Mouse (Mus musculus) embryonic fibroblast, embryonic 13.5 days (primary cell): ENCODE results near the gene Eef1akmt3. TPM values are rescaled to one million over a fixed set of nuclear protein-coding genes. Genes with fewer than 3 reads are reported as not detected.
A peak's percentile ranks its signal among the peaks of the same experiment; 100 is the strongest.

Source experiments
- H3K27ac ChIP-seq: 2 replicates; pipeline ENCODE4 v1.5.1; 2012; ENCODE audit warnings: low read length, control low read depth, inconsistent platforms; ENCODE audit not compliant: insufficient read depth
- H3K4me1 ChIP-seq: 2 replicates; pipeline ENCODE4 v1.6.1; 2011; ENCODE audit warnings: low read length; ENCODE audit not compliant: control insufficient read depth, insufficient read depth
- H3K4me3 ChIP-seq: 2 replicates; pipeline ENCODE4 v1.5.1; 2011; ENCODE audit warnings: mild to moderate bottlenecking, control low read depth, low read length; ENCODE audit not compliant: insufficient read depth
- CTCF ChIP-seq: IDR thresholded peaks from 2 replicates; pipeline ENCODE4 v1.5.1; 2011; ENCODE audit warnings: mild to moderate bottlenecking, control low read depth, low read length, moderate library complexity, borderline replicate concordance; ENCODE audit not compliant: insufficient read depth
- POLR2A ChIP-seq: IDR thresholded peaks from 2 replicates; pipeline ENCODE4 v1.6.1; 2011; ENCODE audit warnings: low read depth, mild to moderate bottlenecking, control low read depth, low read length, moderate library complexity
- polyA plus RNA-seq: library from polyadenylated mRNA; stranded (reverse); fragments of >200 nt; gene quantifications from 2 replicates; pipeline ENCODE4 v1.2.4, GENCODE M21; 2011; ENCODE audit warnings: low read depth; ENCODE audit not compliant: missing spikeins, insufficient read length

The Eef1akmt3 gene
- 2.2 and 3.7 TPM in 2 replicates for polyA plus RNA-seq

DNA sequence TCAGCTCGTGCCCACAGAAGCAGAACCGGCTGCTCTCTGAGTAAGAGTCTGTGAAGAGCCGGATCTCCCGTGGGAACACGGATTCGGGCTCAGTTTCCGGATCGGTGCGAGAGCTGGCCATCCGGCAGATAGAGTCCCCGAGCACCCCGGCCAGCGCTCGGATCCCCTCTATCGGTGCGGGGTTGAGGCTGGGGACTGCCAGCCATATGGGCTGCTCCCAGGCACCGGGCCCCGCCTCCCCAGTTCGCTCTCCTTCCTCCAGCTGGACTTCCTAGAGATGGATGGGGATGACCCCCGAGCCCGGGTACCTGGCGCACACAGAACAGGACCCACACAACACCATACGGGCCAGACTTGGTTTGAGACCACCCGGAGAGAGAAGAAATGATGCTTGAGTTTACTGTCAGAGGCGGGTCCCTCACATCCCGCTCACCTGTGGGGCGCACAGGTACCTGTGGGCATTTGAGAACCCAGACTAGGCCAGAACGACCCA lies at the start of gene Eef1akmt3, which contains the start of gene Mettl1:
Gene Eef1akmt3, minus strand, starts transcription at position 240 of the 493 bp plus-strand sequence.
Gene Mettl1, plus strand, starts transcription at position 141 of the 493 bp plus-strand sequence.
- Histone ChIP-seq H3K4me3 (peak within 1 kb of the TSS; percentile 84), H3K27ac (peak within 1 kb of the TSS; percentile 73), H3K4me1 (peaks cover 3% of the 10 kb centered on the region; the same call in 1 of the 2 replicates)
- TF ChIP-seq POLR2A (no peak), CTCF (no peak)

GRCm38 (mm10) chr10:127090560-127091411 lies 49.5 kb upstream of the Eef1akmt3 start:
- Histone ChIP-seq H3K4me3 (no peak overlapping the region), H3K27ac (no peak overlapping the region), H3K4me1 (peaks cover 7% of the 10 kb centered on the region)
- TF ChIP-seq CTCF = no peak
- no peak for TF ChIP-seq POLR2A

DNA sequence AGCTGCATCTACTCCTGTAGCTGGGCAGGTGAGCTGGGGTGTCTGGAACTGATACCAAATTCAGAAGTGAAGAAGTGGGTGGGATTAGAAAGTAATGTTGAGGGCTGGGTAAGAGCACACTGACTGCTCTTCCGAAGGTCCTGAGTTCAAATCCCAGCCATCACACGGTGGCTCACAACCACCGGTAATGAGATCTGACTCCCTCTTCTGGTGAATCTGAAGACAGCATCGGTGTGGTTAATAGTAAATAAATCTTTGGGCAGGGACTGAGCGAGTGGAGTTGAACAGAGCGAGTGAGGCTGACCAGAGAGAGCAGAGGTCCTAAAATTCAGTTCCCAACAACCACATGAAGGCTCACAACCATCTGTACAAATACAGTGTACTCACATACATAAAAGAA lies 44.3 kb upstream of the Eef1akmt3 start:
- H3K4me3 ChIP-seq = no peak overlapping the region
- H3K27ac ChIP-seq = no peak overlapping the region
- no peaks in the 10 kb centered on the region for H3K4me1 ChIP-seq
- no peak for TF ChIP-seq CTCF
- no peak for TF ChIP-seq POLR2A

DNA sequence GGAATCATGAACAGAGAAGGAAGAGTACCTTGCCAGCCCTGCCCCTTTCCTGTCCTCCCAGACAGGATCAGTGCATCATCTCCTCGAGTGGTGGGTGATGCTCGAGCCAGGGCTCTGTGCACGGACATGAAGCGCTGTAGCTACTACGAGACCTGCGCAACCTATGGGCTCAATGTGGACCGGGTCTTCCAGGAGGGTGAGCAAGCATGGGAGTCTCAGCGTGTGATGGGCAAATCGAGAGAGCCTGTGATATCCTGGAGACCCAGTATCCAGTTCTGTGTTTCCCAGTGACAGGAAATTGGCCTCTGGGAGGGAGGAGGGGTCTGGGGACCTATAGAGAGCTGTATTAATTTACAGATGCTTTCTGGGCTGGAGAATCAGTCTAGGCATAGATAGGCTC lies 43.7 kb upstream of the Eef1akmt3 start:
- Histone ChIP-seq H3K4me3 (no peak overlapping the region), H3K4me1 (no peaks in the 10 kb centered on the region), H3K27ac (no peak overlapping the region)
- TF ChIP-seq CTCF (no peak), POLR2A (no peak)

DNA sequence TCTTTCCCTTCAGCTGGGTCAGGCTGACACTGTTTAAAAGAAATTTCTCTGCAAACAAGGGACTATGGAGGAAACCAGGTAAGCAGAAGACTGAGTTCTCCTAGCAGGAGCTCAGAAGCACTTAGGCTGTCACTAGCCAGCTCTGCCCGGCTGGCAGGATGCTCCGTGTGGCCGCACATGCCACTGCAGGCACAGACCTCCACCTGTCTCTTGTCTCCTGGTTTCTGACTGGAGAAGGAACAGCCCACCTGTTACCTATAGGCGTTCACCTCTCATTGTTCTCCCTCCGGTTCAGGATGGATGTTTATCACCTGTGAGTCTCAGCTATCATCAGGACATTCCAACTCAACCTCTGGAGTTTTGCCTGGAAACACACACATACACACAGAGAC lies 42.6 kb upstream of the Eef1akmt3 start:
- Histone ChIP-seq H3K4me3 (no peak overlapping the region), H3K27ac (no peak overlapping the region), H3K4me1 (no peaks in the 10 kb centered on the region)
- no peak for TF ChIP-seq POLR2A
- TF ChIP-seq CTCF = no peak

DNA sequence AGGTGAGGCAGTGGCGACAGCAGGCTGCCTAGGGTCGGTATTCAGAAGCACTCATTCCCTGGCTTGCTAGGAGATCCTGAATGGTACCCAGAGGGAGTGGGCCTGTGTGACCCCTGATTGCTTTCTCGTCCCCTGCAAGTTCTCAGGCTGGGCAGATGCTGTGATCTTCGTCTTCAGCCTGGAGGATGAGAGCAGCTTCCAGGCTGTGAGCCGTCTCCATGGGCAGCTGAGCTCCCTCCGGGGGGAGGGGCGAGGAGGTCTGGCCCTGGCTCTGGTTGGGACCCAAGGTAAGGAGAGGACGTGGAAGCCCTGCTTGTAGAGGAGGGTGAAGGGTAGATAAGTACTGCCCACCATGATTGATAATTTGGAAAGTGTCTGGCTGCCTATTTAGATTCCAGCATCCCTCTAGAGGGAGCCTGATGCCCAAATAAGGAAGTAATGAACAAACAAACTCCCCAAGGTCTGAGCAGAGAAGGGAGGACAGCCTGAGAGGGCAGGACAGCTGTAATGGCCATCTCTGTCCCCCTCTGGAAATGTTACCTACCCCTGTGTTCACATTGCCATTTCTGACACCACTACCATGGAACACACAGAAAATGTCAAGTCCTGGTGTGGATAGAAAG lies 42.1 kb upstream of the Eef1akmt3 start:
- H3K27ac ChIP-seq = no peak overlapping the region
- 0 out of 2 replicates have a peak, but pooled peaks cover 1% of the 10 kb centered on the region for H3K4me1 ChIP-seq
- TF ChIP-seq POLR2A (no peak), CTCF (no peak)
- no peak overlapping the region for H3K4me3 ChIP-seq

DNA sequence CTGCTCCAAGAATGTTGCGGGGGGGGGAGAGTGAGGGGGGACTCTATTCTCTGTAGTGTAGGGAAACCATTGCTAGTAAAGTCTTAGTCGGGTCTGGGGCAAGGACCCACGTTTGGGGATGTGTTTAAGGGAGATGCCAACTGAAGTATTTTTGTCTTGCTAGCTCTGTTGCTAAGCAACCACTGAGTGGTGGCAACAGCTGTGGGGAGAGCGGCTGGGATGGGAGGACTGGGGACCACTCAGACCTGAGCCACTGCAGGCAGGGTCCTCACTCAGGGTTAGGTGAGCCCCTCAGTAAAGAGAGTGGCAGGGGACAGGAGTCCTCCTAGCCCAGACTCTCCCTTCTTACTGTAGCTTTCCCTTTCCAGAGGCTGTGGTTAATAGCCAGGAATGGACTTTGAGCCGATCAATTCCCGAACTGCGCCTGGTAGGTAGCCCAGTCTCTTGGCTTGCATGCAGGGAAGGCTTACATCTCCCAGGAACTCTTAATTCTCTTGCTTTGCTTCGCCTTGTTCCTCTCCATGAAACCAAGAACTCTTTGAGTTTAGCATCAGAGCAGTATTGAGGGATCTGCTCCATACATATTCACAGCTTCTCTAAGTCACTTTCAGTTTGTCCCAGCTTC lies 40.8 kb upstream of the Eef1akmt3 start:
- 0 out of 2 replicates have a peak, but pooled peaks cover 1% of the 10 kb centered on the region for H3K4me1 ChIP-seq
- no peak for TF ChIP-seq CTCF
- no peak for TF ChIP-seq POLR2A
- no peak overlapping the region for H3K4me3 ChIP-seq
- no peak overlapping the region for H3K27ac ChIP-seq

DNA sequence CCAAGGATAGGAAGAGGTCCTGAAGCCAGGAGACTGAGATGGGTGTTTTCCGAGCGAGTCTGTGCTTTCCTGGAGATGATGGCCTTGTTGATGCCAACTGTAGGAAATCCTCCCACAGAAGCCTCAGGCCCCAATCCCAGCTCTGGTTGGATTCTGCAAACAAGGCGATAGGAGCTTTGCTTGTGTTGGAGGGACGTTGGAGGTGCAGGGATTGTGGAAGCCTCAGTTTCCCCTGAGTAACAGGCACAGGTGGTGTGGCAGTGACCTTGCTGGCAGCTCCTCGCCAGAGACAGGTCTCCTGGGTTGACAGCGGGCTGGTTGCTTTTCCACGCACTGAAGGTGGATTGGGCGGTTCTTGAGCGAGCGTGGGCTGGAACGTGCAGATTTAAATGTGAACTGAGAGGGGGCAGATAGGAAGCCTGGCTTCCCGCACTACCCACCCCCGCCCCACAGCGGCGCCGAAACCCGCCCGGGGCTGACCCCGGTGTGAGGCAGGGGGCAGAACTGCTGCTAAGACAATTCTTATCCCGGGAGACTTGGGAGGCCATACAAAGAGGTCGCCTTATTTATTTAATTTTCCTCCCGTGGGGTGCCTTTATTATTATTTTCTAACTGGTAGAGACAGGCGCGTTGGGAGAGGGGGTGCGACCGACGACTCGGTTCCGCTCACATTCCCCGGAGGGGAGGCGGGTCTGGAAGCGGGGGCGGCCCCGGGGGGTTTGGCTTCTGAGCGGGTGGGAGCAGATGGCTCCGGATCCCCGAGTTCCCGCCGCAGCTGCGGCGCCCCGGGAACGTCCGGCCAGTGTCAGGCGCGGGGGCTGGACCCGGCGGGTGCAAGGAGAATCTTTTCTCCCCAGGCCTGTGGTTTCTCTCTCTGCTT lies 39.8 kb upstream of the Eef1akmt3 start:
- H3K4me1 ChIP-seq = 0 out of 2 replicates have a peak, but pooled peaks cover 1% of the 10 kb centered on the region
- no peak for TF ChIP-seq POLR2A
- no peak for TF ChIP-seq CTCF
- H3K4me3 ChIP-seq = no peak overlapping the region
- no peak overlapping the region for H3K27ac ChIP-seq

- Histone ChIP-seq H3K4me1 (0 out of 2 replicates have a peak, but pooled peaks cover 1% of the 10 kb centered on the region), H3K27ac (no peak overlapping the region), H3K4me3 (no peak overlapping the region)
- TF ChIP-seq CTCF = 0 out of 2 replicates have a peak, but pooled peaks have one; percentile 16
- no peak for TF ChIP-seq POLR2A
These were observed 38.5 kb upstream of the Eef1akmt3 start for GRCm38 (mm10) chr10:127079665-127080391.
